Mouse (Mus musculus) olfactory bulb, adult 2 months (tissue): Measurements from ENCODE around the gene Rasip1. TPM values are rescaled to one million over a fixed set of nuclear protein-coding genes. Genes with fewer than 3 reads are reported as not detected.

ENCODE experiments used
- H3K27ac ChIP-seq: fragments of 200-500 bp; 2 replicates; pipeline ENCODE4 v1.5.1; 2012; ENCODE audit warnings: low read depth, low read length; ENCODE audit not compliant: insufficient read depth
- H3K4me1 ChIP-seq: fragments of 200-500 bp; 2 replicates; pipeline ENCODE4 v1.6.1; 2012; ENCODE audit warnings: low read length; ENCODE audit not compliant: control insufficient read depth, insufficient read depth
- H3K4me3 ChIP-seq: fragments of 200-500 bp; 2 replicates; pipeline ENCODE4 v1.5.1; 2012; ENCODE audit warnings: mild to moderate bottlenecking, low read depth, low read length, moderate library complexity; ENCODE audit not compliant: insufficient read depth
- CTCF ChIP-seq: fragments of 200-500 bp; IDR thresholded peaks from 2 replicates; pipeline ENCODE4 v1.5.1; 2012; ENCODE audit warnings: low read depth, mild to moderate bottlenecking, low read length, moderate library complexity; ENCODE audit not compliant: insufficient read depth
- POLR2A ChIP-seq: fragments of 200-500 bp; IDR thresholded peaks from 2 replicates; pipeline ENCODE4 v1.6.1; 2012; ENCODE audit warnings: mild to moderate bottlenecking, low read depth, low read length, moderate library complexity; ENCODE audit not compliant: insufficient read depth
- WGBS: fragments of 180-500 bp; shearing (Covaris S2); methylation state at CpG from one replicate; pipeline ENCODE4 v1.1.7; 2018; 5-methylcytosine and 5-hydroxymethylcytosine counted together
- polyA plus RNA-seq: library from polyadenylated mRNA; stranded (reverse); fragments of >200 nt; gene quantifications from 2 replicates; pipeline ENCODE4 v1.2.4, GENCODE M21; 2012; ENCODE audit warnings: low replicate concordance; ENCODE audit not compliant: missing spikeins, insufficient read depth, insufficient read length

Gene Rasip1
- polyA plus RNA-seq, 1 experiment, result not detected

DNA sequence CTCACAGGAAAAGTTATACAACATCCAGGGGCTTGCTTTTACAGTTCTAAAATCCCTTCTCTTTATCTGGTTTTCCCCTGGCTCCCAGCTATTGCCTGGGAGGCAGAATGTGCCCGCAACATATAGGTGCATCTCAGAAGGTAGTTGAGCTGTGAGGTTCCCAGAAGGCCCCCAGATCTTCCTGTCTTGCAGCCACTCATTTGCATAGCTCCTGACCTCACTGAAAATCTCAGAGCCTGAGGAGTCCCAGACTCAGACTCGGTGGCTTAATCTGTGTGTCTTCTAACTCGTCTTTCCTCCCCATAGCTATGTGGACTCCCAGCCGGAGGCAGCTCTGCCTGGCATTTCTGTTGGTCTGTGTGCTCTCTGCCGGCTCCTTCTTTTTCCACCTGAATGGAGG, 9.0 kb upstream of the Rasip1 start:
- peaks cover 7% of the 10 kb centered on the region for H3K4me1 ChIP-seq
- 87% methylated on average over 5 of the region's 5 CpGs for WGBS
- H3K27ac ChIP-seq, result no peak overlapping the region
- TF ChIP-seq POLR2A (no peak), CTCF (no peak)
- H3K4me3 ChIP-seq, result no peak overlapping the region

DNA sequence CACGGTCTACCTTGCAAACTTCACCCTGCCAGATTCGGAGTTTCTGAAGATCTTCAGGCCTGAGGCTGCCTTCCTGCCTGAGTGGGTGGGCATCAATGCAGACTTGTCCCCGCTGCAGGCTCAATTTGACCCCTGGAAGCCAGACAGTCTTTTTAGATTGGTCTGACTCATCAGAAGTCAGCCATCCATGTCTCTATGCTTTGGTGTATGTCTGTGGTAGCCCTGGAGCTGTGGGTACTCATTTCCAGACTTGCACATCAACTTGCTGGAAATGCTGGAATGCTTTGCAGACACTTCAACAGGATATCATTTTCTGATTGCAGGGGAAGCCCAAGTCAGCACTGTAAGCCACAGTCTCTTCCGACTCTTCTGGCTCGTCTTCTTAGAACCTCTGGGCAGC, 7.7 kb upstream of the Rasip1 start:
- Histone ChIP-seq H3K4me1 (peaks cover 7% of the 10 kb centered on the region), H3K4me3 (no peak overlapping the region), H3K27ac (no peak overlapping the region)
- whole genome bisulfite sequencing, result 92% methylated on average over 5 of the region's 5 CpGs
- TF ChIP-seq POLR2A (no peak), CTCF (no peak)

DNA sequence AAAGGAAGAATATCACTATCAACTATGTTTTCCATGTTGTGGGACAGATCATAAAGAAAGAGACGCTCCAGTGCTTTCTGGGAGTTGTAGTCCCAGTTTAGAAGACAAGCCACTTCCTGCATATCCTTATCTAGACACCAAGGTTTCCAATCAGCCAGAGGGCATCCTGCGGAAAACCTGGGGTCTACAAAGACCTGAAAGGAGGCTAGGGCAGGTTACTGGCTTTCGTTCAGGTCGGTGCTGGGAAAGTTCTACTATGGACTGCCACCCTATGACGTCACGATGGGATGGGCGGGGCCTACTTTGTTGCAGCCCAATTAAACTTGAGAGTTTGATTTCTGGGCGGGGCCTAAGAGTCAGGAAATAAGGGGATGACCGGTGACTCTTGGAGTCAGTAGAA, 5.8 kb upstream of the Rasip1 start, which contains the start of gene Izumo1:
Gene Izumo1 (plus strand): TSS at position 369 of the 400 bp plus-strand sequence.
- Histone ChIP-seq H3K27ac (no peak within 1 kb of the TSS), H3K4me3 (no peak within 1 kb of the TSS), H3K4me1 (peaks cover 7% of the 10 kb centered on the region)
- TF ChIP-seq POLR2A (no peak), CTCF (no peak)
- WGBS, result 38% methylated on average over 9 of the region's 9 CpGs

DNA sequence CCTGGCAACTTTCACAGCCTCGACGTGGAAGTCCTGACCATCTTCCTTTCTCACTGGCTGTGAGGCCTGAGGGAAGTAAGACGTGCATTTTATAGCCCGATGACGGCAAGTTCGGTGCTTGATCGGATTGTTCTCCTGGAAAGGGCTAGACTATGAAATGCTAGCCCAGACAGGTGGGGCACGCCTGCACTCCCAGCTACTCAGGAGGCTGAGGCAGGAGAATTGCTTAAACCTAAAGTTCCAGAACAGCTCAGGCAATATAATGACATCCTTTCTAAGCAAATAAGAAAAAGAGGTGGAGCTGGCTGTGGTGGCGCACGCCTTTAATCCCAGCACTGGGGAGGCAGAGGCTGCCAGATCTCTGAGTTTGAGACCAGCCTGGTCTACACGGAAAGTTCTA, 3.8 kb upstream of the Rasip1 start:
- TF ChIP-seq CTCF (no peak), POLR2A (no peak)
- no peak overlapping the region for H3K27ac ChIP-seq
- H3K4me3 ChIP-seq, result no peak overlapping the region
- peaks cover 5% of the 10 kb centered on the region for H3K4me1 ChIP-seq
- 94% methylated on average over 11 of the region's 11 CpGs for WGBS

DNA sequence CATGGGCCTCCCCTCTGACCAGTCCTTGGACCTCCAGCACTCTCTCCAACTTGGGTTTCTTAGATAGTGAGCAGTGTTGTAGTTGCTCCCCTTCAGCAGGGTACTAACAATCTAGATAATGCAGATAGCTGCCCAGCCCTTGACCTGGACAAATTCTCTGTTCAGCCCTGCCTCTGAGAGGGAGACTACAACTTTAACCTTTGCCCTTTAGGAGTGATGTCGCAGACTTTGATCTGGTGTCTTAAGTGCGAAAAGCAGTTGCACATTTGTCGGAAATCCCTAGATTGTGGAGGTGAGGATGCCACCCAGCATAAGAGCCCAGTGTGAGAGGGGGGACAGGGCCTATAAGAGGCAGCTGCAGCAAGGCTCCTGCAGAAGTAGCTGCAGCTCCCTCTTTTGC, 2.6 kb upstream of the Rasip1 start:
- Histone ChIP-seq H3K4me3 (no peak overlapping the region), H3K4me1 (peaks cover 10% of the 10 kb centered on the region), H3K27ac (no peak overlapping the region)
- 86% methylated on average over 3 of the region's 3 CpGs for WGBS
- TF ChIP-seq CTCF (no peak), POLR2A (no peak)

DNA sequence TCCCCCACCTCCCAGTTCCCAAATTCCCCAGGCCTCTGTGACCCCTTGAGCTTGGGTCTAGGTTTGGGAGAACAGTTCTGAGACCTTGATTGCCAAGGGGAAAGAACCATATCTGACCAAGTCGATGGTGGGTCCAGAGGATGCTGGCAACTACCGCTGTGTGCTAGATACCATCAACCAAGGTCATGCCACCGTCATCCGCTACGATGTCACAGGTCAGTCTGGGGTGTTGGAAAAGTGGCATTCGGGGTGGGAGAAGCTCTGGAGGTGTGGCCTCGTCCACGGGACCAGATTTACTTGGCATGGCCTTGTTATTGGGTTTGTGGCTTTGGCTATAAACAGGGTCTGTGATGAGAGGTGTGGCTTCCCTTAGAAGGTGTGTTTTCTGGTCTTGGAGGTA, 1.8 kb upstream of the Rasip1 start:
- peaks cover 10% of the 10 kb centered on the region for H3K4me1 ChIP-seq
- no peak overlapping the region for H3K4me3 ChIP-seq
- TF ChIP-seq CTCF, result no peak
- no peak for TF ChIP-seq POLR2A
- no peak overlapping the region for H3K27ac ChIP-seq
- WGBS, result 92% methylated on average over 8 of the region's 8 CpGs

DNA sequence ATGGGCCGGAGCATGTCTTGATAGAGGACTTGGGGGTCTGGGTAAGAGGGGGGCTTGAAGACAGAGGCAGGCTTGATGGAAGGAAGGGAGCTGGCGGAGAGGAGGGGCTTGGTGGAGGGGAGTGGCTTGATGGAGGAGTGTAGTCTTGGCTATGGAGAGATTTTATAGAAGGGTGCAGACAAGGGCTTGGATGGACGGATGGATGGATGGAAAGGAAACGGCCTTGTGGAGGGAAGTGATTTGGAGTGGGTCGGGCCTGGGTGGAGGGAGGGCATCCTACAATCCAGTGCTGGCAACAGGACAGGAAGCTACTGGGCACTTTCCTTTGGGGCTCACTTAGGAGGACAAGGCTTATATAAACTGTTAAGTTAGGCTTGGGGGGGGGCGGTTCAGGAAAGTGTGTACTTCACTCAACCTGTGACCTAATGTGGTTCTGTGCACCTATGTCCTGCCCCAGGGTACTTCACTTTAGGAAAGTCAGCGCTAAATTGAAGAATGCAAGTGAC, 664 bp upstream of the Rasip1 start:
- 89% methylated on average over 7 of the region's 7 CpGs for WGBS
- no peak overlapping the region for H3K4me3 ChIP-seq
- peaks cover 10% of the 10 kb centered on the region for H3K4me1 ChIP-seq
- H3K27ac ChIP-seq, result no peak overlapping the region
- TF ChIP-seq POLR2A (no peak), CTCF (no peak)

DNA sequence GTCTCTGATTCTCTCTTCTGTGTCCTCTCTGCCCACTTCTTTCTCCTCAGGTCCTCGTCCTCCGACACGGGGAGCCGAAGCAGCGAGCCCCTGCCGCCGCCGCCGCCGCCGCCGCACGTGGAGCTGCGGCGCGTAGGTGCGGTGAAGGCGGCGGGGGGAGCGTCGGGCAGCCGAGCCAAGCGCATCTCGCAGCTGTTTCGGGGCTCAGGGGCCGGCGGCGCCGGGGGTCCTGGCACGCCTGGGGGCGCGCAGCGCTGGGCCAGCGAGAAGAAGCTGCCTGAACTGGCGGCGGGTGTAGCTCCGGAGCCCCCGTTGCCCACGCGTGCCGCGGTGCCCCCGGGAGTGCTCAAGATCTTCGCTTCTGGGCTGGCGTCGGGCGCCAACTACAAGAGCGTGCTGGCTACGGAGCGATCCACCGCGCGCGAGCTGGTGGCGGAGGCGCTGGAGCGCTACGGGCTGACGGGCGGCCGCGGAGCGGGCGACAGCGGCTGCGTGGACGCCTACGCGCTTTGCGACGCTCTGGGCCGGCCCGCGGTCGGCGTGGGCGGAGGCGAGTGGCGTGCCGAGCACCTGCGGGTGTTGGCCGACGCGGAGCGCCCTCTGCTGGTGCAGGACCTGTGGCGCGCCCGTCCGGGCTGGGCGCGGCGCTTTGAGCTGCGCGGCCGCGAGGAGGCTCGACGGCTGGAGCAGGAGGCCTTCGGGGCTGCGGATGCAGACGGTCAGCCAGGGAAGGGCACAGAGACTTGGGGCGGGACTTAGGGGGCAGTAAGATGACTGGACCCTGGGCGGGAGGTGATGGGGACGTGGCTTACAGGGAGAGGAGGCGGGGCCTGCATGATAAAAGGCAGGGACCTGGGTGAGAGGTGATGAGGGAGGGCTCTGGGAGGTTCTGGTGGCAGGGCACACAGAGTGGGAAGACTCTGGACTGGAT, 1.3 kb downstream of the Rasip1 start:
- TF ChIP-seq POLR2A (peak; percentile 52; the same call in 1 of the 2 replicates), CTCF (peak; percentile 84; the same call in 1 of the 2 replicates)
- Histone ChIP-seq H3K27ac (no peak overlapping the region), H3K4me1 (peaks cover 18% of the 10 kb centered on the region), H3K4me3 (peak overlapping the region; percentile 57)
- WGBS, result 1% methylated on average over 105 of the region's 105 CpGs

DNA sequence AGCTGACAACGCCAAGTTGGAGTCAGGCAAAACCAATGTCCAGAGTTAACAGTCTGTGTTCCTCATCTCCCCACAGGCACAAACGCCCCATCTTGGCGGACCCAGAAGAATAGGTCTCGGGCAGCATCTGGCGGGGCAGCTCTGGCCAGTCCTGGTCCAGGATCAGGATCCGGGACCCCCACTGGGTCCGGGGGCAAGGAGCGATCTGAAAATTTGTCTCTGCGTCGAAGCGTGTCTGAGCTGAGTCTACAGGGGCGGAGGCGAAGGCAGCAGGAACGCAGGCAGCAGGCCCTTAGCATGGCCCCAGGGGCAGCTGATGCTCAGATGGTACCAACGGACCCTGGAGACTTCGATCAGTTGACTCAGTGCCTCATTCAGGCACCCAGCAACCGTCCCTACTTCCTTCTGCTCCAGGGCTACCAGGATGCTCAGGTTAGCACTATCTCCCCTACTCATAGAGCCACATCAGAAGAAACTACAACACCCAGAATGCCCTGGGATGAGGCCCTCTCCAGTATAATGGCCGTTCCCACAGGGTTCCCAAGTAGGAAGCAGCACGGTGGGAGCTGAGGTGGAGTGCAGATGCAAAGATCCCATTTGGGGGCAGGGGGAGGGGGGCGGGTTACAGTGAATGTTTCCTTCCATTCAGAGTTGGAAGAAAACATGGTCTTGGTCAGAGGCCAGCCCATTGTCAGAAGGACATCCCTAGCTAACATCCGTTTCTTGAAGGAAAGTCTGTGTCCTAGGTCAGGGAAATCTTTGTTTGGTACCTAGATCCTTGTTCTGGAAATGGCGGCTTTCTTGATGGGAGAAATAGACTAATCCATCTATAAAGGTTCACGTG, 3.0 kb downstream of the Rasip1 start:
- no peak overlapping the region for H3K27ac ChIP-seq
- TF ChIP-seq POLR2A (no peak), CTCF (no peak)
- H3K4me1 ChIP-seq, result peaks cover 18% of the 10 kb centered on the region
- WGBS, result 85% methylated on average over 23 of the region's 23 CpGs
- no peak overlapping the region for H3K4me3 ChIP-seq
